Comparison of ENCODE assay signal across 30 mouse cellular contexts in genomic region chr5:3969114-3969513, GRCm38 (mm10). TPM values are rescaled to one million over a fixed set of nuclear protein-coding genes. Genes with fewer than 3 reads are reported as not detected.
A peak's percentile ranks its signal among the peaks of the same experiment; 100 is the strongest.
DNase-seq lines count a peak whose midpoint lies in the region; ATAC-seq and TF ChIP-seq lines count a peak whose summit lies in the region.
"Had no signal": no experiment of that assay in that cellular context is flagged by ENCODE, and none has a peak within 500 bp of the region (broad histone marks: within the 10 kb centered on the region; RNA-seq: fewer than 3 reads in every experiment).

No protein-coding gene starts in this region.

- dilution Hi-C loops in CH12.LX (cut with MboI; ENCODE audit: extremely low pct_ligation_motif_present, extremely low pct_unique_long_range_greater_than_20kb, low sequenced_read_pairs): no loop called here

- H3K79me2 ChIP-seq in CH12.LX (replicated peaks; ENCODE audit: control insufficient read depth, extremely low read depth, insufficient read depth, poor library complexity, severe bottlenecking): no peaks in the 10 kb centered on the region

- H3K4me1 ChIP-seq in lung, adult 2 months (ENCODE audit: control insufficient read depth, insufficient read depth, low read length): no peaks in the 10 kb centered on the region
- peaks cover 6 to 18% of the 10 kb centered on the region in 2 experiments for H3K4me1 ChIP-seq in CH12.LX (ENCODE audit: control insufficient read depth in 1 of 2, insufficient read depth in 2 of 2)
- no peaks in the 10 kb centered on the region for H3K4me1 ChIP-seq in forebrain, embryonic 16.5 days (replicated peaks; ENCODE audit: control insufficient read depth, insufficient read depth, low read length)
- H3K4me1 ChIP-seq in liver, embryonic 12.5 days: no peaks in the 10 kb centered on the region
- H3K4me1 ChIP-seq: embryonic facial prominence, embryonic 10.5 days; embryonic facial prominence, embryonic 13.5 days; forebrain, embryonic 12.5 days; forebrain, embryonic 15.5 days; heart, embryonic 12.5 days; heart, embryonic 15.5 days; intestine, embryonic 15.5 days had no signal

- no peak overlapping the region for H3K27ac ChIP-seq in CH12.LX (ENCODE audit: insufficient read depth, low read depth)
- H3K27ac ChIP-seq in forebrain, embryonic 16.5 days (ENCODE audit: low read length): no peak overlapping the region
- H3K27ac ChIP-seq in liver, embryonic 12.5 days: no peak overlapping the region
- H3K27ac ChIP-seq: embryonic facial prominence, embryonic 10.5 days; embryonic facial prominence, embryonic 13.5 days; forebrain, embryonic 12.5 days; forebrain, embryonic 15.5 days; heart, embryonic 15.5 days; intestine, embryonic 15.5 days had no signal

- no peak for TF ChIP-seq POLR2A in lung, adult 2 months (IDR thresholded peaks at IDR 0.05; ENCODE audit: borderline replicate concordance, extremely low read depth, low read depth, low read length)
- TF ChIP-seq POLR2A in CH12.LX (IDR thresholded peaks at IDR 0.05; ENCODE audit: low read depth, low read length): no peak

- peak; percentile 52 for TF ChIP-seq EP300 in CH12.LX (IDR thresholded peaks at IDR 0.05; ENCODE audit: low read length)

- no peak for TF ChIP-seq RAD21 in CH12.LX (IDR thresholded peaks at IDR 0.05; ENCODE audit: low read depth, low read length)

- DNase-seq in lung, postnatal 36 days: peak; percentile 3
- DNase-seq in lung, adult 2 months: no peak
- DNase-seq in CH12.LX (ENCODE audit: extremely low read depth): peak; percentile 64
- DNase-seq in adrenal gland, adult 2 months: no peak
- DNase-seq: adrenal gland, postnatal 10 days; adrenal gland, postnatal 36 days; cerebellum, adult 11 months; cerebellum, adult 2 months; cerebellum, adult 9-11 months; cerebellum, postnatal 25 days; embryo, embryonic 11 days; gastrocnemius, postnatal 10 days; heart, adult 18-20 months; heart, postnatal 10 days; heart, postnatal 4 days had no signal

- H3K9ac ChIP-seq in CH12.LX (ENCODE audit: insufficient read depth, low read depth): no peak overlapping the region
- no peak overlapping the region for H3K9ac ChIP-seq in forebrain, embryonic 16.5 days (replicated peaks; ENCODE audit: low read depth, low read length)
- no peak overlapping the region for H3K9ac ChIP-seq in liver, embryonic 12.5 days
- H3K9ac ChIP-seq: embryonic facial prominence, embryonic 13.5 days; forebrain, embryonic 12.5 days; forebrain, embryonic 15.5 days; heart, embryonic 12.5 days; heart, embryonic 15.5 days; intestine, embryonic 15.5 days had no signal

- H3K4me3 ChIP-seq in lung, adult 2 months (replicated peaks; ENCODE audit: extremely low read depth, low read depth, low read length): no peak overlapping the region
- H3K4me3 ChIP-seq in CH12.LX (replicated peaks in 1 of 3; ENCODE audit: low read depth in 2 of 3, low read length in 2 of 3, poor library complexity in 1 of 3): peak overlapping the region in 1 of 3 experiments; percentile 9
- H3K4me3 ChIP-seq in forebrain, embryonic 16.5 days (replicated peaks; ENCODE audit: low read length): no peak overlapping the region
- H3K4me3 ChIP-seq in liver, embryonic 12.5 days: no peak overlapping the region
- H3K4me3 ChIP-seq: embryonic facial prominence, embryonic 10.5 days; embryonic facial prominence, embryonic 13.5 days; erythroblast, embryonic 14.5 days; forebrain, embryonic 12.5 days; forebrain, embryonic 15.5 days; heart, embryonic 12.5 days; heart, embryonic 15.5 days; intestine, embryonic 15.5 days had no signal

- H3K27me3 ChIP-seq in CH12.LX (replicated peaks): no peaks in the 10 kb centered on the region
- no peaks in the 10 kb centered on the region for H3K27me3 ChIP-seq in forebrain, embryonic 16.5 days (replicated peaks; ENCODE audit: control insufficient read depth, insufficient read depth, low read length)
- H3K27me3 ChIP-seq in liver, embryonic 12.5 days (replicated peaks): no peaks in the 10 kb centered on the region
- H3K27me3 ChIP-seq: embryonic facial prominence, embryonic 13.5 days; forebrain, embryonic 12.5 days; forebrain, embryonic 15.5 days; heart, embryonic 12.5 days; heart, embryonic 15.5 days; intestine, embryonic 15.5 days had no signal

- H3K9me3 ChIP-seq in CH12.LX (replicated peaks; ENCODE audit: low read length): no peaks in the 10 kb centered on the region
- H3K9me3 ChIP-seq in forebrain, embryonic 16.5 days (ENCODE audit: control insufficient read depth, low read length): no peaks in the 10 kb centered on the region
- H3K9me3 ChIP-seq in liver, embryonic 12.5 days (replicated peaks): no peaks in the 10 kb centered on the region
- H3K9me3 ChIP-seq: embryonic facial prominence, embryonic 10.5 days; embryonic facial prominence, embryonic 13.5 days; forebrain, embryonic 12.5 days; forebrain, embryonic 15.5 days; heart, embryonic 12.5 days; heart, embryonic 15.5 days; intestine, embryonic 15.5 days had no signal

- peak; percentile 82 for ATAC-seq in granulocyte monocyte progenitor cell, adult 5-6 weeks (replicated peaks; ENCODE audit: poor library complexity, severe bottlenecking)
- peak; percentile 46; the same call in 1 of the 2 replicates for ATAC-seq in neutrophil, adult 5-6 weeks (ENCODE audit: extremely low read depth, insufficient number of reproducible peaks, low FRiP score, poor library complexity, severe bottlenecking)
- ATAC-seq in forebrain, embryonic 16.5 days: no peak
- ATAC-seq in liver, embryonic 12.5 days: no peak
- ATAC-seq: activated CD4-positive, CD25-positive, alpha-beta regulatory T cell, adult 4 months; CD4-positive, CD25-positive, alpha-beta regulatory T cell, adult 4 months; forebrain, embryonic 15.5 days; hindbrain, embryonic 16.5 days; intestine, embryonic 15.5 days had no signal

- TF ChIP-seq CTCF in lung, adult 2 months (IDR thresholded peaks at IDR 0.05; ENCODE audit: insufficient read depth, low read length): no peak
- no peak for TF ChIP-seq CTCF in CH12.LX (conservative IDR thresholded peaks at IDR 0.05 in 1 of 2, IDR thresholded peaks at IDR 0.05 in 1 of 2; ENCODE audit: low read depth in 2 of 2, low read length in 2 of 2)

- H3K4me2 ChIP-seq in CH12.LX (ENCODE audit: insufficient read depth, low read depth, poor library complexity, severe bottlenecking): peak overlapping the region; percentile 97
- H3K4me2 ChIP-seq in forebrain, embryonic 16.5 days (ENCODE audit: low read length): no peak overlapping the region
- H3K4me2 ChIP-seq in liver, embryonic 12.5 days: no peak overlapping the region
- H3K4me2 ChIP-seq: embryonic facial prominence, embryonic 13.5 days; forebrain, embryonic 12.5 days; forebrain, embryonic 15.5 days; heart, embryonic 12.5 days; heart, embryonic 15.5 days; intestine, embryonic 15.5 days had no signal

- in situ Hi-C loops in CH12.LX (cut with MboI; ENCODE audit: low pct_ligation_motif_present, low pct_unique_long_range_greater_than_20kb, low sequenced_read_pairs): no loop called here

- 94% methylated on average over 6 of the region's 6 CpGs for WGBS in lung, adult 2 months
- 98% methylated on average over 6 of the region's 6 CpGs for WGBS in forebrain, embryonic 16.5 days
- 85% methylated on average over 6 of the region's 6 CpGs for WGBS in liver, embryonic 12.5 days (ENCODE audit: insufficient replicate concordance)

- H3K36me3 ChIP-seq in CH12.LX (replicated peaks in 1 of 2; ENCODE audit: control insufficient read depth in 1 of 2, insufficient read depth in 1 of 2, low read length in 1 of 2): peaks cover 8 to 27% of the 10 kb centered on the region in 2 experiments
- peaks cover 34% of the 10 kb centered on the region for H3K36me3 ChIP-seq in forebrain, embryonic 16.5 days (ENCODE audit: control insufficient read depth, insufficient read depth)
- H3K36me3 ChIP-seq in liver, embryonic 12.5 days: peaks cover 39% of the 10 kb centered on the region

TF ChIP-seq in CH12.LX, 34 proteins besides CTCF, POLR2A, EP300 and RAD21:
- TF ChIP-seq JUND (conservative IDR thresholded peaks at IDR 0.05; ENCODE audit: low read depth, low read length) (no peak), SIN3A (IDR thresholded peaks at IDR 0.05; ENCODE audit: low read length) (0 out of 2 replicates have a peak, but pooled peaks have one; percentile 33), MYC (IDR thresholded peaks at IDR 0.05; ENCODE audit: low read depth, low read length) (peak; percentile 54; the same call in 1 of the 2 replicates), TBP (conservative IDR thresholded peaks at IDR 0.05; ENCODE audit: low read depth, low read length) (peak; percentile 44; the same call in 1 of the 2 replicates), IRF4 (IDR thresholded peaks at IDR 0.05; ENCODE audit: low read depth, low read length) (peak; percentile 80), BHLHE40 (IDR thresholded peaks at IDR 0.05; ENCODE audit: low read depth, low read length) (peak; percentile 96), ZC3H11A (IDR thresholded peaks at IDR 0.05; ENCODE audit: low read depth, low read length) (no peak)

RNA-seq across cellular contexts. Expression of gene Akap9, which starts 41.3 kb away (rescaled TPM):
- polyA plus RNA-seq in lung, adult 2 months (2012; rRNA removed): 6.9 and 8.4 TPM in 2 replicates
- total RNA-seq in CH12.LX (2012; rRNA removed): 15.6 and 17.2 TPM in 2 replicates
- total RNA-seq in CH12.LX (2014; rRNA removed): 8.4 and 10.3 TPM in 2 replicates
- 12.8 and 13.5 TPM in 2 replicates for polyA plus RNA-seq in CH12.LX (2012; ENCODE audit: insufficient read length, low read depth)
- 39.3 and 45.5 TPM in 2 replicates for total RNA-seq in granulocyte monocyte progenitor cell, adult 5-6 weeks (2014; fragmentation: Nextera tagmentation)
- total RNA-seq in granulocyte monocyte progenitor cell, adult 5-6 weeks (2017): 74.9 and 75.7 TPM in 2 replicates
- 107 and 130 TPM in 2 replicates for total RNA-seq in neutrophil, adult 5-6 weeks (2017)
- polyA plus RNA-seq in forebrain, embryonic 16.5 days (2015; fragmentation: Nextera tagmentation; extraction: Ambion mirVana): 385 and 392 TPM in 2 replicates
- polyA plus RNA-seq in liver, embryonic 12.5 days (2016; fragmentation: Nextera tagmentation; extraction: Ambion mirVana): 51.3 and 51.8 TPM in 2 replicates
- total RNA-seq in adrenal gland, adult 2 months (2021): 10 to 100 TPM; 61.9 to 78.5 TPM
- 14.4 and 18.3 TPM in 2 replicates for polyA plus RNA-seq in adrenal gland, adult 2 months (2012; rRNA removed)

Comparison
In these comparisons a context has a peak if more than half of its experiments do, and no peak if none do; other contexts are left out.
1. DNase-seq: peak in lung, postnatal 36 days (single experiment) and CH12.LX (single experiment); none in lung, adult 2 months (single experiment) and adrenal gland, adult 2 months (single experiment).
2. ATAC-seq: peak in granulocyte monocyte progenitor cell, adult 5-6 weeks (single experiment) and neutrophil, adult 5-6 weeks (single experiment); none in forebrain, embryonic 16.5 days (single experiment) and liver, embryonic 12.5 days (single experiment).